Mouse (Mus musculus) c-Kit-negative CD71-positive TER-119-positive erythroid progenitor cells, embryonic 14.5 days (primary cell): ENCODE data around the gene AI593442.

Experiments
- DNase-seq: peaks from one replicate; pipeline ENCODE4 v3.0.0-alpha.2; 2013; ENCODE audit warnings: low read depth, low spot score

The AI593442 gene

GRCm38 (mm10) chr9:52679362-52679947, at the start of gene AI593442:
AI593442 (minus strand) TSS chr9:52679780.
- no peak for DNase-seq

DNA sequence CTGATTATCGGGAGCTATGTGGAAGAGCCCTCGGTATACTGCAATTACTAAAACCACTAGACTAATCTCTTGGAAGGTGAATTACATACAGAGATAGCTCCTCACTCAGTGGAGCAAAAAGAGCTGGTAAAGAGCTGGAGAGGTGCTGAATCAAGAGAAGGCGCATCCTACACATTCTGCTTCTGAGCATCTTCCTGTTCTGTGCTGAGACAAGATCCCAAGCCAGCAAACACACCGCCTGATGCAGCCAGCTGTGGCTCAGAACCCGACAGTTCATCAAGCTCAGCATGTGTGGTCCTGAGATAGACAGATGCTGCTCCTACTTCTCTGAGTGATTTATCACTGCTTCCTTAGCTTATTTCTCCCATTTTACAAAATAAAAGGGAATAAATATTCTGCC, 49.2 kb upstream of the AI593442 start:
- no peak for DNase-seq

GRCm38 (mm10) chr9:52722626-52723025, 43.0 kb upstream of the AI593442 start:
- DNase-seq: no peak

GRCm38 (mm10) chr9:52719562-52719961, 40.0 kb upstream of the AI593442 start:
- DNase-seq: no peak

DNA sequence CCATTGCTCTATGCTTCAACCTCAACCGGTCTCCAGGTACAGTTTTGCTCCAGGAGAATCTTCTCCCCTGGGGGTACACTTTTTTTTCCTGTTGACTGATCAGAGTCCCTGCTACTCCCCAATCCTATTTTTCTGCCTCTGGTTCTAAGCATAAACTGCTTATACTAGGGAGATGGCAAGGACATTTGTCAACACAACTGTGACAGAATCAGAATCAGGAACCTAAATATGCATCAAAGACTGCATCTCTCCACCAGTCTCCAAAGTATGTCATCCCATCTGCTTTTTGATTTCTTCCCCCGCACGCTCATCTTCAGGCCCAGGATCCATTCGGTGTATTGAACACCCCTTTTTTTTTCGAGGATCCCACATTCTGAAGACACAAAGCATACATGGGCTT, 456 bp upstream of the AI593442 start:
- DNase-seq: no peak

DNA sequence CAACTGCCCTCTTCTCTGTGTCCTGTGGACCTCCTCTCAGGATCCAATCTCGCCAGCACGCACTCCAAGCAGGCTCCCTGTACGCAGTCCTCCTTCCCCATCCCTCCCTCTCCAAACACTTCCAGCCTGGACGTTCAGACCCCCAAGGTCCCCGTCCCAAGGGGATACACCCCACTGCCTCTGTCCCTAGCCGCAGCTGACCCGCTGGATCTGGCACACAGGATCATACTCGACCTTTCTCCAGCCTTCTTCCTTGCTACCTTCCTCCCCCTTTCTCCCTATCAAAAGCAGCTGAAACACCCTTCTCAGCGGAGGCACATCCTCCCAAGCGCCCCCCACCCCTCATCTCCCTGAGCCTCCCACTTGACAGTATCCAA, 753 bp downstream of the AI593442 start:
- no peak for DNase-seq

GRCm38 (mm10) chr9:52678179-52678838, 1.3 kb downstream of the AI593442 start:
- DNase-seq: no peak

GRCm38 (mm10) chr9:52676587-52676986, 3.0 kb downstream of the AI593442 start:
- no peak for DNase-seq

GRCm38 (mm10) chr9:52675937-52676336, 3.6 kb downstream of the AI593442 start:
- DNase-seq: no peak

DNA sequence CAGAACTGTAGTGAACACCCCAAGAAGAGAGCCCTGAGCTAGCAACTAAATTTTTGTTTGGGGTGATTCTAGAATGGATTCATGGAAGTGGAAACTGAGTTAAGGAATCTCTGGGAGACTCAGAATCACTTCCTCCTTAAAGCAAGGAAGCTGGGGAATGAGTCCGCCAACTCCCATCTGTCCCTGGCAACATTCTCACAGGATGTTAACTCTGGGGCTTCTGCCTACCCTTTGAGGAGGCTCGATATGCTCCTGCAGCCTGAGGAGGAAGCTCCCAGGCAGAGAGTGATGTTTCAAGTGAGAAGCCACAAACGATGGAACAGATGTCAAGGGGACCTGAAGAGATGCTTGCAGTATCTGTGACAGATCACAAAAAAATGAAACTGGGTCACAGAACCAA, 18.2 kb downstream of the AI593442 start:
- DNase-seq: no peak

DNA sequence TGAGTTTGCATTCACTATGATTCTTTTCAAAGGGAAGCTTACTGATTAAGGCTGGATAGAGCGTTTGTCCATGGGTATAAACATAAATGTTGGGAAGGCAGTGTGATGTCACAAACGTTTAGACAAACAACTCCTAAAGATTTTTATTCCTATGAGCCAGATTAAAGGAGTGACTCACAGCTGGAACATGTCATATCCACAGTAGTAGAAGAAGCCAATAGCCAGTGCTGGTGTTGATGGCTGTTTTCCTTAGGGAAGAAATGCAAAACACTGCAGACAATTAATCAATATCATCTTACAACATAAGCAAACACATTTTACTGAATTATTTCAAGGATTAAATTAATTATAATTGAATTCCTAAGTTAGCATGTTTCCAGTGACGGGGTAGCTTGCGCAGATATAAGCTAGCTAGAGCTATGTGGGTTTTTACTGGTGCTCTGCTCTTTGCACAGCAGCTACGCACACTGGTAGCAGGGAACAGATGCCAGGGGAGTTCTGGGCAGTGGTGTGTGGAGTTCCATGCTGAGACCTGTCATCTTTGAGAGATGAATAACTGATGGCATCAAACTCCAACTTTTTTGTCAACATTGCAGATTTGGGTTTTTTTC, 29.1 kb downstream of the AI593442 start:
- no peak for DNase-seq

- no peak for DNase-seq
Measured at GRCm38 (mm10) chr9:52645312-52645711, 34.3 kb downstream of the AI593442 start.

DNA sequence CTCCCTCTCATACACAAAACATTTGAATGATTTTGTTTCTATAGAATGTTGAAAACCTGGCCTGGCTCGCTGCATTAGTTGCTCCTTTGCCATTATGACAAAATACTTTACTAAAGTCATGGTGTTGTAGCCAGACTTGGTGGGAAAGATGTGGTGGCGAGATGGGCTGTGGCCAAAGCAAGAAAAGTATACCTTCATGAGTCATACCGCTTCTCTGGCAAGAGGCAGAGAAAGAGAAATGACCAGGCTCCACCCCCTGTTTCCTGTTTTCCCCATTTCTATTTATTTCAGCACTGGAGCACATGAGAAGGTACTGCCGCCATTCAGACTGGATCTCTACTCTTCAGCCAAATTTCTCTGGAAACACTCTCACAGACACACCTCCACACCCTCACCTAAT, 35.0 kb downstream of the AI593442 start:
- no peak for DNase-seq

DNA sequence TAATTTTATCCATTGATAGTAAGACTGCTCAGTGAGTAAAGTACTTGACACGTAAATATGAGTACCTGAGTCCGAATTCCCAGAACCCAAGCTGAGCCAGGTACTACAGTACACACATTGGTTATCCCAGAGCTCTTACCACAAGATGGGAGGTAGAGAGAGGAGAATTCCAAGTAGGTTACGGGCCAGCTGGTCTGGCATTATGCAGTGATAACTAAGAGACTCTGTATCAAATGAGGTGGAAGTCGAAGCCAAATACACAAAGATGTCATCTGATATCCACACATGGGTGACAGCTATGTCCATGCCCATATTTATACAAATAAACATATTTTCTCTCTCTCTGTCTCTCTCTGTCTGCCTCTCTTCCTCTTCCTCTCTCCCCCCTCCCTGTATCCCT, 35.4 kb downstream of the AI593442 start:
- no peak for DNase-seq

GRCm38 (mm10) chr9:52635991-52636390, 43.6 kb downstream of the AI593442 start:
- no peak for DNase-seq

DNA sequence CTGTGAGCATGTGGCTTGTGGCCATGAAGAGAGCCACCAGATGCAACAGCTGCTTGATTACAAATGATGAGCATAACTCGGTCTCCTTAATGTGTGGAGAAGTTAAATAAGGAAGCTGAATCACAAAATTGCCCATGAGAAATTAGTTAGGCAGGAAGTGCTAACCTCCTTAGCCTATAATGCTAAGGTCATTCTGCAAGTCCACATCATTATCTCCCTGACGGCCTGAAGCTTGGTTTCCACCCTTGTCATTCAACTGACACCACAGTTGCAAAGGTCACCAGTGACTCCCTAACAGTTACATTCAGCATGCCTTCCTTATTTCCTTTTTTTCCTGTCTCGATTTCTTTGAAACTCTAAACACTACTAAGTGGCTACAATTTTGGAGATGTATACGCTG, 55.7 kb downstream of the AI593442 start:
- DNase-seq: no peak
